Mouse (Mus musculus): ENCODE results near the gene Galnt2.

DNA sequence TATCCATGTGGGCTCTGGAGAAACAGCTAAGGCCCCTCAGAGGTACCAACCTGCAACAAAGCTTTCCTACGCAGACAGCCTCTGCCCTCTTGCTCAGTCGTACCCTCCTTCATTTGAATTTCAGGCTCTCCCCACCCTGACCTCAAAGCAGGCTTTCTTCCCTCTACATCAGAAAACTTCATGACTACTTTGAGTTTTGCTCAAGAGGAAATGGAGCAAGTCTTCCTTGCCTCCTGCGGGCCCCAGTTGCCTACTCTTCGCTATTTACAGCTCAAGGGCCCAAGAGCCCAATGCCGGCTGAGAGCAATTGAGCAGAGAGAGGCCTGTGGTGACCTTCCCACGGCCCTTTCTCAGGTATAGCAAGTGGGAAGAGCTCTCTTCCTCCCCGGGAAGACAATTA, 131.4 kb downstream of the Galnt2 start:
- TF ChIP-seq POLR2A (IDR thresholded peaks at IDR 0.05; ENCODE audit: borderline replicate concordance, extremely low read depth, low read depth, low read length) (no peak), CTCF (IDR thresholded peaks at IDR 0.05; ENCODE audit: insufficient read depth, low read length) (no peak)
